Mouse (Mus musculus) intestine, postnatal 0 days (tissue): ENCODE measurements at regions not wholly inside any gene's neighbourhood (a gene's known extent, or its start where the extent isn't known, plus 50 kb on each side); places are given as distances from the start of the nearest gene placed in this dataset.

Source experiments
- ATAC-seq: fragments of 200-750 bp; cut with Nextera tagmentation; 2 replicates; pipeline ENCODE4 v1.8.0; 2017; ENCODE audit warnings: mild to moderate bottlenecking, moderate TSS enrichment, moderate library complexity
- H3K27ac ChIP-seq: fragments of 300-500 bp; sonication (generic); 2 replicates; pipeline ENCODE4 v1.5.1; 2014; ENCODE audit warnings: mild to moderate bottlenecking, low read depth, low read length, moderate library complexity
- H3K27me3 ChIP-seq: fragments of 300-500 bp; sonication (generic); replicated peaks from 2 replicates; pipeline ENCODE4 v1.6.1; 2014; ENCODE audit warnings: low read length, mixed read lengths; ENCODE audit not compliant: control insufficient read depth, insufficient read depth
- H3K36me3 ChIP-seq: fragments of 300-500 bp; sonication (generic); 2 replicates; pipeline ENCODE4 v1.6.1; 2014; ENCODE audit warnings: mild to moderate bottlenecking, moderate library complexity; ENCODE audit not compliant: control insufficient read depth, insufficient read depth
- H3K4me1 ChIP-seq: fragments of 300-500 bp; sonication (generic); replicated peaks from 2 replicates; pipeline ENCODE4 v1.6.1; 2014; ENCODE audit warnings: antibody characterized with exemption, low read length, mixed read lengths; ENCODE audit not compliant: control insufficient read depth, insufficient read depth
- H3K4me2 ChIP-seq: fragments of 300-500 bp; sonication (generic); replicated peaks from 2 replicates; pipeline ENCODE4 v1.6.1; 2014; ENCODE audit warnings: low read depth, mild to moderate bottlenecking, moderate library complexity
- H3K4me3 ChIP-seq: fragments of 300-500 bp; sonication (generic); 2 replicates; pipeline ENCODE4 v1.5.1; 2014; ENCODE audit warnings: low read depth, low read length
- H3K9ac ChIP-seq: fragments of 300-500 bp; sonication (generic); 2 replicates; pipeline ENCODE4 v1.6.1; 2014; ENCODE audit warnings: mild to moderate bottlenecking, low read depth, low read length
- H3K9me3 ChIP-seq: fragments of 300-500 bp; sonication (generic); 2 replicates; pipeline ENCODE4 v1.6.1; 2016; ENCODE audit warnings: mixed run types; ENCODE audit not compliant: control insufficient read depth
- CTCF ChIP-seq: sonication (generic); IDR thresholded peaks from 2 replicates; pipeline ENCODE4 v1.5.1; 2016; ENCODE audit warnings: low read depth, mild to moderate bottlenecking, control low read depth, antibody characterized with exemption, moderate library complexity
- WGBS: fragments of 180-500 bp; shearing (Covaris S2); extraction: QIAGEN DNeasy Blood & Tissue Kit; methylation state at CpG from one replicate; pipeline ENCODE4 v1.1.7; 2014; 5-methylcytosine and 5-hydroxymethylcytosine counted together

DNA sequence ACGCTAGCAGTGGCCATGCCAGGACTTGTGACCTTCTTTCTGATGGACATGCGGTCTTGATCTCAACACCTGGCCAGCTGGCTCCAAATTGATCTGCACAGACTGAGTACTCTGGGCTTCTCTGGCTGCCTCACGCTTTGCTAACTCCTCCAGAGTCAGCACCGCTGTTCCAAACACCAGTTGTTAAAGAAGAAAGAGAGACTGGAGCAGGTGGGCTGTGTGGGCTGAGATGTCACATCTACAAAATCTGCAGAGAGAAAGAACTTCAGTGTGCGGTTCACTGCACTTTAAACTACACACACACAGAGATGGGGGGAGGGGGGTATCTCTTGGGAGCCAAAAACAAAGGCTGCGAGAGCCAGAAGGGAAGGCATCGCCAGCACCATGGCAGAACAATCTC, 234.2 kb downstream of the Rnf144a start:
- Histone ChIP-seq H3K27me3 (no peaks in the 10 kb centered on the region), H3K4me3 (no peak overlapping the region), H3K36me3 (no peaks in the 10 kb centered on the region), H3K4me2 (no peak overlapping the region), H3K9ac (no peak overlapping the region), H3K27ac (no peak overlapping the region), H3K4me1 (no peaks in the 10 kb centered on the region), H3K9me3 (no peaks in the 10 kb centered on the region)
- 86% methylated on average over 7 of the region's 7 CpGs for WGBS
- no peak for TF ChIP-seq CTCF
- no peak for ATAC-seq

GRCm38 (mm10) chr12:26176231-26176662, 238.8 kb downstream of the Rnf144a start:
- TF ChIP-seq CTCF = no peak
- Histone ChIP-seq H3K36me3 (no peaks in the 10 kb centered on the region), H3K27ac (no peak overlapping the region), H3K4me3 (no peak overlapping the region), H3K4me1 (no peaks in the 10 kb centered on the region), H3K9me3 (no peaks in the 10 kb centered on the region), H3K9ac (no peak overlapping the region), H3K27me3 (no peaks in the 10 kb centered on the region), H3K4me2 (no peak overlapping the region)
- ATAC-seq = no peak
- WGBS = 40% methylated on average over 10 of the region's 10 CpGs

DNA sequence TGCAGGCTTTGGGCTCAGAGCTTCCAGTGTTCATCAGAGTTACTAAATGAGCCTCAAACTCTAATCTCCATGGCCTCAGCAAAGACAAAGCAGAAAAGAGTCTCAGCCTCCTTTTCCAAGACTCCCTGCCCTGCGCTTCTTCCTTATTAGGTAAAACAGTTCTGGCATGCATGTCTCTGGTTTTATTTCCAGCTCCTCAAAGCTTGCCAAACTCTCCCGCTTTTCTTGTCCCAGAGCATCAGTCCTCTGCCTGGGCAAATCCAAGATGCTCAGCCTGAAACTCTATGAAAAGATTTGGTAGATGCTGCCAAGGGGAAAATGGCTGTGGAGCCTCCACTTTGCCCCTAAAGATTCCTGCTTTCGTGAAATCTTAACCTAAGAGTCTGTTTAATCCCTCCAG, 251.6 kb downstream of the Rnf144a start:
- H3K27me3 ChIP-seq = no peaks in the 10 kb centered on the region
- H3K27ac ChIP-seq = no peak overlapping the region
- WGBS = 68% methylated on average over 3 of the region's 3 CpGs
- H3K36me3 ChIP-seq = no peaks in the 10 kb centered on the region
- no peak overlapping the region for H3K4me2 ChIP-seq
- no peak for TF ChIP-seq CTCF
- no peaks in the 10 kb centered on the region for H3K4me1 ChIP-seq
- H3K4me3 ChIP-seq = no peak overlapping the region
- no peak for ATAC-seq
- H3K9ac ChIP-seq = no peak overlapping the region
- H3K9me3 ChIP-seq = no peaks in the 10 kb centered on the region

GRCm38 (mm10) chr12:26160861-26161615, 254.0 kb downstream of the Rnf144a start:
- no peaks in the 10 kb centered on the region for H3K4me1 ChIP-seq
- H3K27me3 ChIP-seq = no peaks in the 10 kb centered on the region
- H3K36me3 ChIP-seq = no peaks in the 10 kb centered on the region
- no peak for TF ChIP-seq CTCF
- H3K9ac ChIP-seq = no peak overlapping the region
- H3K4me3 ChIP-seq = no peak overlapping the region
- ATAC-seq = no peak
- no peak overlapping the region for H3K27ac ChIP-seq
- H3K4me2 ChIP-seq = no peak overlapping the region
- no peaks in the 10 kb centered on the region for H3K9me3 ChIP-seq
- 90% methylated on average over 11 of the region's 11 CpGs for WGBS

- no peak overlapping the region for H3K27ac ChIP-seq
- no peaks in the 10 kb centered on the region for H3K27me3 ChIP-seq
- no peak overlapping the region for H3K4me3 ChIP-seq
- H3K36me3 ChIP-seq = no peaks in the 10 kb centered on the region
- 75% methylated on average over 8 of the region's 8 CpGs for WGBS
- ATAC-seq = no peak
- no peak for TF ChIP-seq CTCF
- no peak overlapping the region for H3K4me2 ChIP-seq
- no peak overlapping the region for H3K9ac ChIP-seq
- H3K4me1 ChIP-seq = no peaks in the 10 kb centered on the region
- no peaks in the 10 kb centered on the region for H3K9me3 ChIP-seq
These were observed 262.1 kb downstream of the Rnf144a start for GRCm38 (mm10) chr12:26152992-26153391.

GRCm38 (mm10) chr12:26146336-26146735, 268.7 kb downstream of the Rnf144a start:
- H3K4me3 ChIP-seq = no peak overlapping the region
- H3K27ac ChIP-seq = no peak overlapping the region
- no peaks in the 10 kb centered on the region for H3K27me3 ChIP-seq
- no peaks in the 10 kb centered on the region for H3K4me1 ChIP-seq
- TF ChIP-seq CTCF = no peak
- H3K36me3 ChIP-seq = no peaks in the 10 kb centered on the region
- ATAC-seq = no peak
- no peaks in the 10 kb centered on the region for H3K9me3 ChIP-seq
- no peak overlapping the region for H3K9ac ChIP-seq
- no peak overlapping the region for H3K4me2 ChIP-seq
- 77% methylated on average over 3 of the region's 3 CpGs for WGBS
